Mouse (Mus musculus) forebrain, postnatal 0 days (tissue): Measurements from ENCODE around the gene Alox5. TPM values are rescaled to one million over a fixed set of nuclear protein-coding genes. Genes with fewer than 3 reads are reported as not detected.
"Not testable (repeated sequence)": the region's sequence is repeated elsewhere in the genome, so short reads cannot be mapped to it uniquely, and the experiment has no call there.

Experiments
- ATAC-seq: fragments of 200-750 bp; cut with Nextera tagmentation; 2 replicates; pipeline ENCODE4 v1.8.0; 2017; ENCODE audit warnings: mild to moderate bottlenecking, moderate library complexity
- DNase-seq: peaks from one replicate; pipeline ENCODE4 v3.0.0-alpha.2; 2015
- H3K27ac ChIP-seq: fragments of 300-500 bp; sonication (generic); 2 replicates; pipeline ENCODE4 v1.5.1; 2014; ENCODE audit warnings: low read depth, mild to moderate bottlenecking, antibody characterized with exemption, low read length, moderate library complexity, mixed read lengths
- H3K27me3 ChIP-seq: fragments of 300-500 bp; sonication (generic); 2 replicates; pipeline ENCODE4 v1.6.1; 2014; ENCODE audit warnings: mild to moderate bottlenecking, low read length, mixed read lengths; ENCODE audit not compliant: insufficient read depth
- H3K36me3 ChIP-seq: fragments of 300-500 bp; sonication (generic); 2 replicates; pipeline ENCODE4 v1.6.1; 2014; ENCODE audit warnings: mild to moderate bottlenecking, moderate library complexity; ENCODE audit not compliant: insufficient read depth
- H3K4me1 ChIP-seq: fragments of 300-500 bp; sonication (generic); 2 replicates; pipeline ENCODE4 v1.6.1; 2014; ENCODE audit warnings: antibody characterized with exemption; ENCODE audit not compliant: insufficient read depth
- H3K4me2 ChIP-seq: fragments of 300-500 bp; sonication (generic); 2 replicates; pipeline ENCODE4 v1.6.1; 2014; ENCODE audit warnings: low read depth, mild to moderate bottlenecking, moderate library complexity
- H3K4me3 ChIP-seq: fragments of 300-500 bp; sonication (generic); 2 replicates; pipeline ENCODE4 v1.5.1; 2014; ENCODE audit warnings: low read depth, low read length, mixed read lengths
- H3K9ac ChIP-seq: fragments of 300-500 bp; sonication (generic); 2 replicates; pipeline ENCODE4 v1.6.1; 2014; ENCODE audit warnings: mild to moderate bottlenecking
- H3K9me3 ChIP-seq: fragments of 300-500 bp; sonication (generic); 2 replicates; pipeline ENCODE4 v1.6.1; 2016; ENCODE audit warnings: low read length
- CTCF ChIP-seq: sonication (generic); IDR thresholded peaks from 2 replicates; pipeline ENCODE4 v1.5.1; 2016; ENCODE audit warnings: antibody characterized with exemption, control low read depth, low read depth
- WGBS: fragments of 180-500 bp; shearing (Covaris S2); extraction: QIAGEN DNeasy Blood & Tissue Kit; methylation state at CpG from one replicate; pipeline ENCODE4 v1.1.7; 2014; 5-methylcytosine and 5-hydroxymethylcytosine counted together
- polyA plus RNA-seq: library from polyadenylated mRNA; unstranded; fragments of >200 nt; fragmentation: Nextera tagmentation; extraction: Ambion mirVana; gene quantifications from 2 replicates; pipeline ENCODE4 v1.2.1, GENCODE M21; 2015
- total RNA-seq: library from RNA; depleted of rRNA; stranded (reverse); fragments of >200 nt; gene quantifications from 2 replicates; pipeline ENCODE4 v1.2.3, GENCODE M21; 2014; rRNA removed

Gene Alox5
- total RNA-seq (0.46 and 0.81 TPM in 2 replicates), polyA plus RNA-seq (0.97 and 1.2 TPM in 2 replicates)

GRCm38 (mm10) chr6:116460544-116461283 is at the start of gene Alox5:
Gene Alox5 (minus strand): TSS chr6:116461178.
- no peak for DNase-seq
- Histone ChIP-seq H3K9me3 (no peaks in the 10 kb centered on the region), H3K4me1 (no peaks in the 10 kb centered on the region), H3K27me3 (peaks cover 18% of the 10 kb centered on the region), H3K27ac (no peak within 1 kb of the TSS), H3K4me3 (peak within 1 kb of the TSS; percentile 16; the same call in 1 of the 2 replicates), H3K4me2 (peak within 1 kb of the TSS; percentile 43), H3K9ac (no peak within 1 kb of the TSS), H3K36me3 (no peaks in the 10 kb centered on the region)
- 4% methylated on average over 43 of the region's 43 CpGs for WGBS
- ATAC-seq: peak; percentile 20; the same call in 1 of the 2 replicates
- TF ChIP-seq CTCF: no peak

GRCm38 (mm10) chr6:116506302-116507003 is 45.5 kb upstream of the Alox5 start, which contains the start of gene Olfr212:
Gene Olfr212 (plus strand): TSS chr6:116506516.
- ATAC-seq, H3K27ac ChIP-seq, H3K4me3 ChIP-seq, H3K9me3 ChIP-seq, H3K36me3 ChIP-seq, H3K9ac ChIP-seq, DNase-seq, H3K27me3 ChIP-seq, H3K4me1 ChIP-seq, H3K4me2 ChIP-seq: not testable (repeated sequence)
- 89% methylated on average over 19 of the region's 20 CpGs for WGBS

GRCm38 (mm10) chr6:116495960-116496359 is 35.0 kb upstream of the Alox5 start:
- Histone ChIP-seq H3K4me2 (no peak overlapping the region), H3K4me3 (no peak overlapping the region), H3K9me3 (no peaks in the 10 kb centered on the region), H3K4me1 (no peaks in the 10 kb centered on the region), H3K27ac (no peak overlapping the region), H3K9ac (no peak overlapping the region), H3K27me3 (no peaks in the 10 kb centered on the region), H3K36me3 (no peaks in the 10 kb centered on the region)
- no peak for DNase-seq
- no peak for TF ChIP-seq CTCF
- WGBS: 87% methylated on average over 1 of the region's 1 CpGs
- ATAC-seq: no peak

- Histone ChIP-seq H3K4me2 (no peak overlapping the region), H3K9ac (no peak overlapping the region), H3K9me3 (no peaks in the 10 kb centered on the region), H3K27me3 (no peaks in the 10 kb centered on the region), H3K27ac (no peak overlapping the region), H3K4me3 (no peak overlapping the region), H3K36me3 (no peaks in the 10 kb centered on the region), H3K4me1 (no peaks in the 10 kb centered on the region)
- DNase-seq: no peak
- TF ChIP-seq CTCF: no peak
- 81% methylated on average over 5 of the region's 5 CpGs for WGBS
- no peak for ATAC-seq
Measured at GRCm38 (mm10) chr6:116493742-116494141, 32.8 kb upstream of the Alox5 start.

- no peak for TF ChIP-seq CTCF
- H3K27me3 ChIP-seq: no peaks in the 10 kb centered on the region
- no peak within 1 kb of the TSS for H3K4me2 ChIP-seq
- H3K4me1 ChIP-seq: no peaks in the 10 kb centered on the region
- no peaks in the 10 kb centered on the region for H3K9me3 ChIP-seq
- no peak for ATAC-seq
- H3K27ac ChIP-seq: no peak within 1 kb of the TSS
- WGBS: 56% methylated on average over 4 of the region's 4 CpGs
- no peak for DNase-seq
- H3K4me3 ChIP-seq: no peak within 1 kb of the TSS
- H3K9ac ChIP-seq: no peak within 1 kb of the TSS
- H3K36me3 ChIP-seq: no peaks in the 10 kb centered on the region
Measured at GRCm38 (mm10) chr6:116488791-116489190, 27.8 kb upstream of the Alox5 start, which contains the start of gene Olfr211. Gene Olfr211 (plus strand): TSS chr6:116489091.

- no peaks in the 10 kb centered on the region for H3K27me3 ChIP-seq
- H3K36me3 ChIP-seq: no peaks in the 10 kb centered on the region
- no peak overlapping the region for H3K9ac ChIP-seq
- H3K4me3 ChIP-seq: no peak overlapping the region
- no peak for TF ChIP-seq CTCF
- DNase-seq (no peak), ATAC-seq (no peak)
- H3K27ac ChIP-seq: no peak overlapping the region
- H3K9me3 ChIP-seq: no peaks in the 10 kb centered on the region
- H3K4me2 ChIP-seq: no peak overlapping the region
- 62% methylated on average over 1 of the region's 1 CpGs for WGBS
- H3K4me1 ChIP-seq: no peaks in the 10 kb centered on the region
Measured at GRCm38 (mm10) chr6:116486833-116487232, 25.9 kb upstream of the Alox5 start.

- no peaks in the 10 kb centered on the region for H3K9me3 ChIP-seq
- no peak overlapping the region for H3K4me3 ChIP-seq
- no peak overlapping the region for H3K4me2 ChIP-seq
- H3K9ac ChIP-seq: no peak overlapping the region
- no peak for TF ChIP-seq CTCF
- no peaks in the 10 kb centered on the region for H3K4me1 ChIP-seq
- no peak overlapping the region for H3K27ac ChIP-seq
- H3K27me3 ChIP-seq: no peaks in the 10 kb centered on the region
- no peaks in the 10 kb centered on the region for H3K36me3 ChIP-seq
- WGBS: 79% methylated on average over 1 of the region's 1 CpGs
- ATAC-seq: no peak
- DNase-seq: no peak
Measured at GRCm38 (mm10) chr6:116485081-116485480, 24.1 kb upstream of the Alox5 start.
